Mouse (Mus musculus) midbrain, embryonic 16.5 days (tissue): ENCODE data around the gene Acap1. TPM values are rescaled to one million over a fixed set of nuclear protein-coding genes. Genes with fewer than 3 reads are reported as not detected.
A peak's percentile ranks its signal among the peaks of the same experiment; 100 is the strongest.

Source experiments
- ATAC-seq: fragments of 200-750 bp; cut with Nextera tagmentation; 2 replicates; pipeline ENCODE4 v1.8.0; 2017; ENCODE audit warnings: moderate TSS enrichment
- H3K27ac ChIP-seq: fragments of 300-500 bp; sonication (generic); 2 replicates; pipeline ENCODE4 v1.5.1; 2014; ENCODE audit warnings: mild to moderate bottlenecking, low read length, mixed read lengths
- H3K27me3 ChIP-seq: fragments of 300-500 bp; sonication (generic); 2 replicates; pipeline ENCODE4 v1.6.1; 2014; ENCODE audit warnings: low read depth, low read length, mixed read lengths; ENCODE audit not compliant: control insufficient read depth, insufficient read depth
- H3K36me3 ChIP-seq: fragments of 300-500 bp; sonication (generic); 2 replicates; pipeline ENCODE4 v1.6.1; 2014; ENCODE audit warnings: mild to moderate bottlenecking, low read length, moderate library complexity, mixed read lengths; ENCODE audit not compliant: control insufficient read depth, insufficient read depth
- H3K4me1 ChIP-seq: fragments of 300-500 bp; sonication (generic); 2 replicates; pipeline ENCODE4 v1.6.1; 2014; ENCODE audit warnings: mild to moderate bottlenecking, low read length, mixed read lengths; ENCODE audit not compliant: control insufficient read depth, insufficient read depth
- H3K4me2 ChIP-seq: fragments of 300-500 bp; sonication (generic); 2 replicates; pipeline ENCODE4 v1.6.1; 2014; ENCODE audit warnings: mild to moderate bottlenecking, low read length, mixed read lengths
- H3K4me3 ChIP-seq: fragments of 300-500 bp; sonication (generic); 2 replicates; pipeline ENCODE4 v1.5.1; 2014; ENCODE audit warnings: low read depth, mild to moderate bottlenecking, low read length, moderate library complexity, mixed read lengths
- H3K9ac ChIP-seq: fragments of 300-500 bp; sonication (generic); 2 replicates; pipeline ENCODE4 v1.6.1; 2014; ENCODE audit warnings: low read depth, low read length, mixed read lengths
- H3K9me3 ChIP-seq: fragments of 300-500 bp; sonication (generic); replicated peaks from 2 replicates; pipeline ENCODE4 v1.6.1; 2014; ENCODE audit warnings: mild to moderate bottlenecking, low read length, mixed read lengths; ENCODE audit not compliant: control insufficient read depth, poor library complexity, severe bottlenecking
- WGBS: fragments of 180-500 bp; shearing (Covaris S2); extraction: QIAGEN DNeasy Blood & Tissue Kit; methylation state at CpG from one replicate; pipeline ENCODE4 v1.1.7; 2014; 5-methylcytosine and 5-hydroxymethylcytosine counted together
- polyA plus RNA-seq: library from polyadenylated mRNA; unstranded; fragments of >200 nt; fragmentation: Nextera tagmentation; extraction: Ambion mirVana; gene quantifications from 2 replicates; pipeline ENCODE4 v1.2.1, GENCODE M21; 2015

Gene Acap1
- polyA plus RNA-seq, 1 experiment from 2014 or later, result 0.26 TPM

- no peak overlapping the region for H3K27ac ChIP-seq
- H3K4me2 ChIP-seq, result no peak overlapping the region
- no peaks in the 10 kb centered on the region for H3K9me3 ChIP-seq
- no peak for ATAC-seq
- 67% methylated on average over 4 of the region's 4 CpGs for WGBS
- H3K4me1 ChIP-seq, result peaks cover 10% of the 10 kb centered on the region; the same call in 1 of the 2 replicates
- peaks cover 4% of the 10 kb centered on the region for H3K27me3 ChIP-seq
- H3K36me3 ChIP-seq, result no peaks in the 10 kb centered on the region
- H3K4me3 ChIP-seq, result no peak overlapping the region
- H3K9ac ChIP-seq, result no peak overlapping the region
Observed at GRCm38 (mm10) chr11:69883066-69883465, 12.3 kb downstream of the Acap1 start.

GRCm38 (mm10) chr11:69881787-69882670, 13.3 kb downstream of the Acap1 start:
- H3K9ac ChIP-seq, result peak overlapping the region; percentile 51; the same call in 1 of the 2 replicates
- no peak for ATAC-seq
- H3K27ac ChIP-seq, result no peak overlapping the region; the same call in 1 of the 2 replicates
- H3K27me3 ChIP-seq, result peaks cover 4% of the 10 kb centered on the region
- H3K36me3 ChIP-seq, result no peaks in the 10 kb centered on the region
- H3K4me3 ChIP-seq, result peak overlapping the region; percentile 46; the same call in 1 of the 2 replicates
- no peaks in the 10 kb centered on the region for H3K9me3 ChIP-seq
- H3K4me2 ChIP-seq, result peak overlapping the region; percentile 78
- peaks cover 11% of the 10 kb centered on the region; the same call in 1 of the 2 replicates for H3K4me1 ChIP-seq
- 59% methylated on average over 21 of the region's 21 CpGs for WGBS

GRCm38 (mm10) chr11:69880853-69881603, 14.3 kb downstream of the Acap1 start, which contains the start of gene Kctd11:
Gene Kctd11, minus strand, starts transcription at chr11:69881406.
- Histone ChIP-seq H3K4me3 (peak within 1 kb of the TSS; percentile 46), H3K9ac (peak within 1 kb of the TSS; percentile 51), H3K27ac (peak within 1 kb of the TSS; percentile 43), H3K4me1 (peaks cover 12% of the 10 kb centered on the region; the same call in 1 of the 2 replicates), H3K9me3 (no peaks in the 10 kb centered on the region), H3K27me3 (peaks cover 4% of the 10 kb centered on the region), H3K4me2 (peak within 1 kb of the TSS; percentile 78), H3K36me3 (no peaks in the 10 kb centered on the region)
- ATAC-seq, result peak; percentile 82
- 1% methylated on average over 46 of the region's 46 CpGs for WGBS

GRCm38 (mm10) chr11:69880506-69880852, 14.9 kb downstream of the Acap1 start:
- Histone ChIP-seq H3K27ac (peak overlapping the region; percentile 43; the same call in 1 of the 2 replicates), H3K36me3 (no peaks in the 10 kb centered on the region), H3K9me3 (no peaks in the 10 kb centered on the region), H3K27me3 (peaks cover 4% of the 10 kb centered on the region), H3K9ac (peak overlapping the region; percentile 51), H3K4me3 (peak overlapping the region; percentile 46), H3K4me2 (peak overlapping the region; percentile 78), H3K4me1 (peaks cover 12% of the 10 kb centered on the region; the same call in 1 of the 2 replicates)
- peak; percentile 56 for ATAC-seq
- WGBS, result under 1% methylated on average over 18 of the region's 18 CpGs

- Histone ChIP-seq H3K4me1 (peaks cover 12% of the 10 kb centered on the region; the same call in 1 of the 2 replicates), H3K9me3 (no peaks in the 10 kb centered on the region), H3K27ac (no peak overlapping the region), H3K27me3 (peaks cover 4% of the 10 kb centered on the region), H3K4me3 (no peak overlapping the region), H3K36me3 (no peaks in the 10 kb centered on the region), H3K9ac (no peak overlapping the region), H3K4me2 (peak overlapping the region; percentile 78)
- 64% methylated on average over 15 of the region's 15 CpGs for WGBS
- no peak for ATAC-seq
Observed at GRCm38 (mm10) chr11:69879711-69880110, 15.6 kb downstream of the Acap1 start.

GRCm38 (mm10) chr11:69878952-69879351, 16.4 kb downstream of the Acap1 start:
- Histone ChIP-seq H3K9ac (no peak overlapping the region), H3K4me1 (peaks cover 12% of the 10 kb centered on the region; the same call in 1 of the 2 replicates), H3K9me3 (no peaks in the 10 kb centered on the region), H3K4me3 (no peak overlapping the region), H3K4me2 (no peak overlapping the region), H3K36me3 (no peaks in the 10 kb centered on the region), H3K27me3 (peaks cover 4% of the 10 kb centered on the region), H3K27ac (no peak overlapping the region)
- no peak for ATAC-seq
- WGBS, result 86% methylated on average over 6 of the region's 6 CpGs

- no peak overlapping the region for H3K4me2 ChIP-seq
- H3K27me3 ChIP-seq, result peaks cover 4% of the 10 kb centered on the region
- no peak for ATAC-seq
- no peaks in the 10 kb centered on the region for H3K36me3 ChIP-seq
- peaks cover 12% of the 10 kb centered on the region; the same call in 1 of the 2 replicates for H3K4me1 ChIP-seq
- no peaks in the 10 kb centered on the region for H3K9me3 ChIP-seq
- no peak overlapping the region for H3K27ac ChIP-seq
- H3K4me3 ChIP-seq, result no peak overlapping the region
- H3K9ac ChIP-seq, result no peak overlapping the region
- 67% methylated on average over 3 of the region's 3 CpGs for WGBS
Observed at GRCm38 (mm10) chr11:69878399-69878798, 16.9 kb downstream of the Acap1 start.

GRCm38 (mm10) chr11:69877878-69878277, 17.5 kb downstream of the Acap1 start, which contains the start of gene Tmem95:
Gene Tmem95, minus strand, starts transcription at chr11:69878018.
- Histone ChIP-seq H3K9ac (no peak within 1 kb of the TSS), H3K4me3 (0 out of 2 replicates have a peak within 1 kb of the TSS, but pooled peaks have one; percentile 4), H3K27ac (no peak within 1 kb of the TSS), H3K27me3 (peaks cover 4% of the 10 kb centered on the region), H3K4me1 (peaks cover 12% of the 10 kb centered on the region; the same call in 1 of the 2 replicates), H3K4me2 (peak within 1 kb of the TSS; percentile 21; the same call in 1 of the 2 replicates), H3K36me3 (no peaks in the 10 kb centered on the region), H3K9me3 (no peaks in the 10 kb centered on the region)
- WGBS, result 91% methylated on average over 11 of the region's 11 CpGs
- ATAC-seq, result no peak
